Mouse (Mus musculus) layer of hippocampus, adult 9-10 months (tissue): Measurements from ENCODE around the gene Itga3.

Experiments
- DNase-seq: peaks from one replicate; pipeline ENCODE4 v3.0.0; 2022; ENCODE audit warnings: low spot score

The Itga3 gene

DNA sequence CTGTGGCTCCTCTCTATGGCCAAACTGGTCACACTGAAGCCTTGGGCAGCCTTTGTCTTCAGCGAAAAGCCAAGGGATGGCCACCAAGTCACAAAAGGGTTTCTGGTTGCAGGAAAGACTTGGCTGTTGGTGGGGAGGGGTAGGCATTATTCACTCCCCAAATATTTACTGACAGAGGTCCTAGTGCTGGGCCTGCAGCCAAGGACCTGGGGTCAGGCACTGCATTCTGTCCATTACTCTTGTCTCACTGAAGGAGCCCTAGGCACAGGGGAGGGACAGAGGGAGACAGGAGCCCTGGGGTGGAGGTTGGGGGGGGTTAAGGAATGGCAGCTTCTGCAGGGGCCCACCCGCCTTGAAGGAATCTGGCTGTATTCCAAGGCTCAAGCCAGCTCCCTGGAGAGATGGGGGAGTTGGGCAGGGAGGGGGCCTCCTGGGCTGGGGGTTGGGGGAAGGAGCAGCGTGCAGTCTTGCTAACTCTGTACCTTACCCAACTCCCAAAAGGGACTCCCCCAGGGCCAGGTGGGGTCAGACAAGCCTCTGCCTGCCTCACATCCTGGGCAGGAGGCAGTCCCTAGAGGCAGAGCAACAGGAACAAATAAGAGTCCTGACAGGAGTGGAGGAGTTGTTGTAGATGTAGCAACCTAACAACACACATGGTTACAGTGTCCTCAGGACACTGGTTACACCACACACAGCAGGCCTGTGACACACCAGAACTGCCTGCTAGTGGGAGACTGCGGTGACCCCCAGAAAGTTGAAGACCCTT, 20.2 kb upstream of the Itga3 start:
- no peak for DNase-seq

DNA sequence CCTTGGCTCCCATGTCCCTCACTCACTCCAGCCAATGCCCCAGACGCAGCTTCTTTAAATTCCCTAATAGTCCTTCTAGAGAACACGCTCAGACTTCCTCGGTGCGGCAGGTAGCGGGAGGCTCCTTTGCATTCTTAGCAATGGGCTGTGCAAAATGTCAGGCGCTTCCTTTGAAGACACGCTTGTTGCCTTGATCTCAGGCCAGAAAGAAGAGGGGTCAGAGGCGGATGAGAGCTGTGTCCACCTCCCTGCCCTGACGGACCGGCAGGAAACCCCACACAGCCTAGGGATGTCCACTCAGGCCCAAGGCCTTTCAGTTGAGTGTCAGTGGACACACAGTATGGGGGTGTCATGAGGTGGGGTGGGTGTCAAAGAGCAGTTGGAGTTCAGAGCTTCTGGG, 19.0 kb upstream of the Itga3 start:
- DNase-seq = no peak

DNA sequence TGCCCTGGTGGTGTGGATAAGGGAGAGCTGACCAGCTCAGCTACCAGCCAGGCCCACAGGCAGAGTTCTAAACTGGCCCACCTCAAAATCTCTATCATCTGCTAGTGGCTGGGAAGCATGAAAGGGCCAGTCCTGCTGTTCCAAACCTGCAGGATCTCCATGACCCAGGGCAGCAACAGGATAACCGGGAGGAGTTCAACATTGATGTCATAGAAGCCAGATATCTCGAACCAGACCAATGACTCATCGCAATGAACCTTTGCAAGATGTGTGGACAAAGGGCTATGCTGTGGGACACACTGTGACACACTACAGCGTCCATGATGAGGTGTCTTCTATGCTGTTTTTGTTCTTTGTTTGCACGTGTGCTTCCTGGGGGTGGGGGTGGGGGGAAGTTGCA, 16.5 kb upstream of the Itga3 start:
- no peak for DNase-seq

DNA sequence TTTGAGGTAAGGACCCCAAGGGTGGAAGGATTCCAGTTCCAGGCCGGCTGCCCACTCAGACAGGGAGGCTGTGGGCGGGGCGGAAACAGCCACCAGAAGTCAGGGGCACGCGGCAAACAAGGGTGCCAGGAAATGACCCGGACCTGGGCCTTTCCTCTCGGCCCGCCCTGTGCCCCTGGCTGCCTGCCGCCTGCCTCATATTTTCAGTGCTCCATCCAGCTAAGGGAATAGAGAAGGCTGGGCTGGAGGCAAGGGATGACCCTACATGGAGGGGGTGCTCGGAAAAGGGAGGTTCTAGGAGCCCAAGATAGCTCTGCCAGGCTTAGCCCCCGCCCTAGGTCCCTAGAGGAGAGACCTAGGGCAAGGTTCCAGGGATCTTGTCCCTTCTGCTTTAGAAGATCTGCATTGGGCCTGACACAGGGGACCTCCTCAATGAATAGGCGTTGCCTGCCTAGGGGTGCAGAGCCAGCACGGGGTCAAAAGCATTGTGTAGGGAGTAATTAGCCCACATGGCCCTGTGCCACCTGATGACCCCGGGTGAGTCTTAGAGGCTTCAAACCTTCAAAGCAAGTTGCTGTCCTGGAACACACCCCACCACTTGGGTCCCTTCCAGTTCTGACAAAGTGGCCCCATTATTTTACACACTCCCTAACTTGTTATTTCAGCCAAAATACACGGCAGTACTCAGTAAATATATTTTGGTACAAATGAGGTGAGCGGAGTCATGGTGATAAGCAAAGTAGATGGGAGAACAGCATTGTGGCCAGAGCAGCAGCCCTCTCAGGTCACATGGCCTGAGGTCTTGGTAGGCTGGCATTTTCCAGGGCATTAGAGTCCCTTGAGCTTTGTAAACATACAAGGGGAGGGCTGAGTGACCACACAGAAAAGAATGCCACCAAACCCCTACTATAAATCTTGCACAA, 12.5 kb upstream of the Itga3 start:
- DNase-seq = no peak

DNA sequence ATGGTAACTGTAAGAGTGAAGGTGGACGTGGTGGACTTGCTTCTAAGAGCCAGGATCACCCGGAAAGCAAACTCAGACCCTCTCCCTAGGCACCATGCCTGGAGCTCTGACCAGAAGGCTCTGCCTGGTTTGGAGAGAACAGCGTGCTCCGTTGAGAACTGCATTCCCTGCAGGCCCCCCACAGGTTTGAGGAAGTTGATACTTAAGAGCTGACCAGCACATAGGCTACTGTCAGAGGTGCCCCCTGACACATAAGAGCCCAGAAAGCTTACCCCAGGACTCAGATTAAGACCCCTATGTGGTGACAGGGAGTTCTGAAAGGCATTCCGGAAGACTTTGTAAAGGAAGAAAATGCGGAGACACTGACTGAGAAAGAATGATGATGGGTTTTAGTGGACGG, 11.7 kb upstream of the Itga3 start:
- DNase-seq = no peak

DNA sequence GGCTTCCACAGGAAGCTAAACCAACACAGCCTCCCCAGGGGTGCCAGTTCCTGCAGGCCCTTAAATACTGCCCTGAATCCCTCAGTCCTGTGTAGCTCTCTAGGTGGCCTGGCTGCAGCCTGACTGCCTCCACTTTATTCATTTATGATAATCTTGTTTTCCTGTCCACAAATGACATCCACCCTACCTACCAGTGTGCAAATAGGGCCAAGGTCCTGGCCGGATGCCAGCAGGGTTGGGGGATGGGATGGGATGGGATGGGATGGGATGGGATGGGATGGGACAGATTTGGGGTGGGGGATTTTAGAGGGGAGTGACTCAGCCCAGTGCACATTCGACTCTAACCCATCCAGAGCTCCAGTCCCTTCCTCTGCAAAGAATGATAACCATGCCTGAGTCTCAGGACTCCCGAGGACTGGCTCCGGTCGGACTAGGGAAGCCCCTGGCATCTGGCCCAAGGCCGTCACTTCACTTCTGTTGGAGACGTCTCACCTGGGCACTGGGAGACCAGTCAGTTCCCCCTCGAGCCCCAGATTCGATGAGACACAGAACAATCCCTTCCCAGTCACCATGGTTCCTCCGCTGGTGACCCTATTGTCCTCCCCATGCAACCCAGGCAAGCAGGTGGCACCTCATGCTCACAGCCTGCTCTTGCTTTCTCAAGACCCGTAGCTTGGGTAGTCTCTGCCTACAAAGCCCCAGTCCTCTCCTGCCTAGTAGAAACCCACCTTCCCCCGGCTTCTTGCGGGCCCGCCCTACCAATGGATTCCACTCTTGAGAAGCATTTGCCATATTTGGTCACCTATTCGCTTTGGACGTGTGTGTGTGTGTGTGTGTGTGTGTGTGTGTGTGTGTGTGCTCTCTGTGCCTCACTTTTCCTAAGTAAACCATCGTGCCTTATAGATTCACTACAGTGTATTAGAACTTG, 11.0 kb upstream of the Itga3 start:
- DNase-seq = no peak

DNA sequence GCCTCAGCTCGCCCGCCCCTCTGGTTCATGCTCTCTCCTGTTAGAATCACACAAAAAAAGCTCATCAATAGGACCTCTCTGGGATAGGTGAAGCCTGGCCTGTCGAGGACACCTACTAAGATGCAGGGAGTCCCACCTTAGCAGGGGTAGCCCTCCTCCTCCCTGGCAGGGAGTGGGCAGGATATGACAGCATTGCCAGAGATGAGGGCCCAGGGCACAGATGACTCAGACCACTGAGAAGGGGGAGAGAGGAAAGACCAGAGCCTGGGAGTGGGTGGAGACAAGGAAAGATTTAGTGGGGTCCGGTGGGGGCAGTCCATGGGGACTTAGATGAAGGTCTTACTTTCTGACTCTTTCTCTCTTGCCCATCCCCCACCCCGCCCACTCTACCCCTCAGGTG, 9.6 kb upstream of the Itga3 start:
- DNase-seq = no peak

DNA sequence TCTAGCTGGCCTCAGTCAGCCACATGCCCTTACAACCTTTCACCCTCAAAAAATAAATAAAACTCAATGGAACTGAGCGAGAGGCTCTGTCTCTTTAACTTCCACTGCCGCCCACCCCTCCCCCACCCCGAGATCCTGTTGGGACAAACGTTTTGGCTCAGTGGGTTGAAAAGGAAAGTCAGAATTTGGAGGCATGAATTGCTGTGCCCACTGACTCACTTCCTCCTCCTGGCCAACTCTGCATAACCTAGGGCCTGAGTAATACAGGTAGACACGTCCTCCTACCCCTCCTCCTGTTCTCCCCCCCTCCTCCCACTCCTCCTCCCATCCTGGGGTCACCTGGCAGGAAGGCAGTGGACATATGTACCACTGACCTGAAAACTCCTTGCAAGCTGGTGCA, 9.1 kb upstream of the Itga3 start:
- no peak for DNase-seq

DNA sequence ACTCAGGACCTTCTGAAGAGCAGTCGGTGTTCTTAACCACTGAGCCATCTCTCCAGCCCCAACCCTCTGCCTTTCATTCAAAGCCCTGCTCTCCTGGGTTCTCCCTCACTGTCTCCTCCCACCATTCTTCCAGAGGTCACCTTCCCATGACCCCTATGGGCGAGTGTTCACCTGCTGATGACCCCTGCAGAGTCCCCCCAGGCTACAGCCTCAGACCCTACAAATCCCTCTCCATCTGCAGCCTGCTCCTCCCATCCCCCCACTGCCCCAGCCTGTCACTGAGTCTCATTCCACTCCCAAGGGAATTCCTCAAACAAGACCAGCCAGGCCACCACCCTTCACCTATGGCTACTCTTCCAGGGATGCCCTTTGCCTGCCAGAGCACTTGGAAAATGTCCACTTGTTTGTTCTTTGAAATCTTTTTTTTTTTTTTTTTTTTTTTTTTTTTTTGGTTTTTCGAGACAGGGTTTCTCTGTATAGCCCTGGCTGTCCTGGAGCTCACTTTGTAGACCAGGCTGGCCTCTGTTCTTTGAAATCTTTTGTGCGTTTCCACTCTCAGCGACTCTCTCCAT, 8.3 kb upstream of the Itga3 start:
- DNase-seq = no peak

DNA sequence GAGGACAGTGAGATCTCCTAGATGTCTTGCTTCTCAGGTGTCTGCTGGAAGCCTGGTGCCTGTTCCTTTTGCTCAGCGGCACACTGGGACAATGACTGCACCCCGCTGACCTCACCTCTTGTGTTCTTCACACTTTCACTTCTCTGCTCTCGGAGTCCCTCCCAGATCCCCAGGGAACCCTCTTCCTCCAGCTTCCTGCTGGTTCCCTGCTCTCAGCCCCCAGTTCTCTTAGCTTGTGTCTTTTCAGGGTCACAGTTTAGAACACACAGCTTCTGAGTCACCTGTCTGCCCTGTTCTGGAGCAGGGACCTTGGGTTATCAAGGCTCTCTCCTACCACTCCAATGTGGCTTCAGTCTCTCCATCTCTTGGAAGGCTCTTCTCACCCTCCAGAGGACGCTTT, 7.6 kb upstream of the Itga3 start:
- no peak for DNase-seq

DNA sequence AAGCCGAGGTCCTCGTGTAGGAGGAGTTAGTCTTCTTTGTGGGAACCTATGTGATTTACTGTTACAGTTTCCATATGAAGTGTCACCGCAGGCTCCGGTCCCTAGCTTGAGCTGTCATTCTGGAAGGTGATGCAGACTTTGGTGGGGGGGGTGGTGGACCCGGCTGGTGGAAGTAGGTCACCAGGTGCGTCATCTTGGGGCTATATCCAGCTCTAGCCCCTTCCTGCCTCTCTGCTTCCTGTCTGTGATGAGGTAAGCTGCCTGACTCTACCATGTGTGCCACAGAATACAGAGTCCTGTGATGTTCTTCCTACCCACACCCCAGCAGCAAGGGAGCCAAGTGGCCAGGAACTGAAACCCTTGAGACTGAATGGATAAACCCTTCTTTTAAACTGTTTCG, 6.3 kb upstream of the Itga3 start:
- DNase-seq = no peak

DNA sequence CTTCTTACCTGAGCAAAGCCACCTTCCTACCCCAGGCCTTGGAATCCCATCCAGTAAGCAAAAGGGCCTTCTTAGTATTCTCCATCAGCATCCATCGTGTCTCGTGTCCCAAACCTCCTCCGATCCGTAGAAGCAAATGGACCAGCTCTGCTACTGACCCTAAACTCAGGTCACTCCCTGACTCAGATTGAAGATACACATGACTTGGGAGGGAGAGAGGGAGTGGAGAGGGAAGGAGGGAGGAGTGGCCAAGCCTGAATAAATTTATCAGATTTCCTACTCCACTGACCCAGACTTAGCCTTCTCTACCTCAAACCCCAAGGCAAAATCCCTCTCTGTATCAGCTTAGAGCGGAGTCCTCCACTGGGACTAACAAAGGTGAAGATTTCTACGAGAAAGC, 4.2 kb upstream of the Itga3 start:
- DNase-seq = no peak

DNA sequence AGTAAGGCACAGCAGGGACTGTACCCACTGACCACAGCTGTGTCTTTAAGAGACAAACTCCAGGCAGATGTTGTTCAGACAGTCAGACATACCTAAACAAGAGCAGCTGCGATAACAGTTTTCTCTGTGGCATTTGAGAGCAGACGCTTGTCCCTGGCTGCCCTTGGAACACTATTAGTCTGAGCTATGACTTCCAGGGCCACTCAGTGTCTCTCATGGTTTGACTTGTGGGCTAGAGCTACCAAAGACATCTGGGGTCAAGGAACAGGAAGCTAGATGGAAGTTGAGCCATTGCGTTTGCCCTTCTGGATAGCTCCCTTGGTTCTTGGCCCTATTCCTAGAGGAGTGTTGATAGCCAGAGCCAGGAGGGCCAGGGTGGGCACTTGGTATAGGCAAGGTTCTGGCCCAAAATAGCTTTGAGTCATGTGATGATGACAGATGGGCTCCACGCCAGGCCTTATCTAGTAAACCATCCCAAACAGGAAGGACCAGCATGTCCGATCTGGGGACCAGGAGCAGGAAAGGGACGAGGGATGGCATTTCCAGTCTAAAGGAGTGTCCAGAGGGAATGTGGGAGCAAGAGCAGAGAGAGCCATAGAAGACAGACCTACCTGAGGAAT, 2.8 kb upstream of the Itga3 start:
- no peak for DNase-seq

DNA sequence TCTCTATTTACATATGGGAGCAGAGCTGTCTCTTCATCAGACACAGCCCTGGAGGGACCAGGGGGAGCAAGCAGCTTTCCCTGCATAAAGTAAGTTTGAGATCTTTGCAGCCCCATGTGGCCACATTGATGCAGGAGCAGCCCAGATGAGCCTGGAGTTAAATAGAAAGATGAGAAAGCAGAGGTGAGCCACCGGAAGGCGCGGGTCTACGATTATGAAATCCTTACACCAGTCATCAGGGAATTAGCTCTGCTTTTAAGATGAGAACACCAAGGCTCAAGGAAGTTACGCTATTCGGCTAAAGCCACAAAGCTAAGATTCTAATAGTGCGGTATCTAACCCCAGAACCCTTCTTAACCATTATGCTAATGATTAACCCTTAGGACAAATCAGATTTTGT, 1.4 kb upstream of the Itga3 start:
- no peak for DNase-seq

DNA sequence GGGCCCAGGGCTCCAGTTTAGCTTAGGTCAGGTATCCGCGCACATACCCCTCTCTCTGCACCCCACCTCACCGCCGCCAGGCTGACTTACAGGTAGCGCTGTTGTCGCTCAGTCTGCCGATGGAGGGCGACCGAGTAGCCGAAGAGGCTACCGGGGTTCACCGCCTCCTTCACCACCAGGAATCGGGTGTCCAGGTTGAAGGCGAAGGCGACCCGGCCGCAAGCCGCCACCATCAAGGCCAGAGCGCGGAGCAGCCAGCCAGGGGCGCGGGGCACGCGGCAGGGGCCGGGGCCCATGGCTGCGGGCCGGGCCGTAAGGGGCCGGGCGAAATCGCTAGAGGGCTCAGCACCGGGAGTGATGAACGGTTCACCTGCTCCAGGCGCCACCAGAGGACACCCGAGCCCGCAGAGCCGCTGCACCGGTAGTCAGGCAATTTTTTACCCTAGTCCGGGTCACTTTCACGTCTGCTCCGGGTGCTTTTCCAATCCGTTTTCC, 513 bp downstream of the Itga3 start:
- DNase-seq = no peak

DNA sequence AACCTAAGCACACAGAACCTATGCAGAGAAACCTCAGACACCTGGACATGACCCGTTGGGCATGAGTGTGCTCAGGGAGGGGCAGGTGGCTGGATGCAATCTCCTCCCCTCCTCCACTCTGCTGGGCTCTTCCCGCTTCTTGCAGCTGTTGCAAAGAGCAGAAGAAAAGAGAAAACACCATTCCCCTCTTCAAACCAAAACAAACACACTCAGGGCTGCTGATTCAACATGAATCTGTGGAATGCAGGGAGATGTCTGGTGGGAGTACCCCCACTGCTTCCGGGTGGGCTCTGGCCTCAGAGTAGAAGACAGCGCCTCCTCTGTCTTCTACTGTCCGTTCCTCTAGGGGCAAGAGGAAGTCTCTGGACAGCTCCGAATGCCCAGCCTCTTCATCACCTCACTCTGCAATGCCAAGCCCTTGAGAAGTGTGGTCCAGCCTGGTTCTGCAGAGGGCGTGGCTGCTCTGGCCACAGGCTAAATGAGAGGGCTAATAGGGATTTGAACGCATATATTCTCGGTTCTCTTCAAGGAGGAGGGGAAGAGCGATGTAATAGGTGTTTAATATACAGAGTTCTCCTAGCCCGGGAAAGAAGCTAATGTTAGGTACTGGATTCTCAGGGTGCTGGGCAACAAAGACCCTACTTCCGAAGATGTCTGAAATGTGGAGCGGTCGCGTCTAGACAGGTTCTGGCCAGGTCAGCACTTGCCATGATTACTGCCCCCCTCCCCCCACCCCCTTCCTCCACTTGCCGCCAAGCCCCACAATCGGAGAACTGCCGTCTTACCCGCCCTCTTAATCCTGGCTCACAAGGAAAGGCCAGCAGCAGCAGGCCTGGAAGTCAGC, 1.2 kb downstream of the Itga3 start:
- no peak for DNase-seq

DNA sequence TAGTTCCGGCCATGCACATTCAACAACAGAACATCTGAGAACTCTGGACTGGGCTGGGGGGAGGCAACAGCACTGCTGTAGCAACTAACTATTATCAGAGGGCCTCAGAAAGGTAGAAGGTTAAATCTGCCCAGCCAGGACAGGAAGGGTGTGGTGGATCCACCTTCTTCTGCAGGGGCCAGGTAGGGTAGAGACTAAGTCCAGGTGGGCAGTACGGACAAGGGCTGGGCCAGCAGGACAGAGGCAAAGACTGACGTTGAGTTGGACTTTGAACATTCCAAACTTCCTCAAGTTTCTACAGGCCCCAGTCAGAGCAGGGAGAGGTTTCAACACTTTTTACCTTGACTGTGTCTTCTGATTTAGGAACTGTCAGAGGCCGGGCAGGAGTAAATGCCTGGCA, 1.9 kb downstream of the Itga3 start:
- DNase-seq = no peak

DNA sequence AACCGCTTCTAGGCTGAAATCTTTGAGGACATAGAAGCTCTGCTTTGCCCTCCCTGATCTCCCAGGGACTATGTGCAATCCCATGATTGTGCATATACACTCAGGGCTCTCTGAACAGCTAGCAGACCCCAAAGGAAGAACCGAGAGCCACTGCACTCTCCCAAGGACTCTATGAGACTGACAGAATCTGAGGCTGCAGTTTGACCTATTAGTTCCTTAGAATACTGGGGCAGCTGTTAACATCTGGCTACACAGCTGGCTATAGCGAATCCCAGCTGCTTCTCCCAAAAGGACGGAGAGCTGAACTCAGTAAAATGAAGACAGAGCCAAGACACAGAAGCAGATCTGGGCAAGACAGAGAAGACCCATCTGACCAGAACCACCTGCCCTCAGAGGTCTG, 2.8 kb downstream of the Itga3 start:
- DNase-seq = no peak

DNA sequence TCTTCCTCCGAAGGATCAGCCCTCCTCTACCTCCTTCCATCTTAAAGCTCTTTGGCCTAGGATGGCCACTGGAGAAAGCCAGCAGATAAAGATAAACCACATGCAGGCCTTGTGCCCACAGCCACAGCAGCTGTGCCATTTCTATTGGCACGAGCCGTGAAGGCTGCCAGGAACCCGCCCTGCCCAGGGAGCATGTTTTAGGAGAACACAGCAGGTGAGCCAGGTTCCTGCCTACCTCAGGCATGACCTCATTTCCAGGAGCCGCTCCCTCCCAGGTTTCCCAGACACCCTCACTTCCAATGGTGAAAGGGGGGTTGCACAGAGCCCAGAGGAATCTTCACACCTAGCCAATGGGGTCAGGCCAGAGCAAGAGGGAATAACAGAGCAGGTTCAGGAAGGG, 3.8 kb downstream of the Itga3 start:
- no peak for DNase-seq

DNA sequence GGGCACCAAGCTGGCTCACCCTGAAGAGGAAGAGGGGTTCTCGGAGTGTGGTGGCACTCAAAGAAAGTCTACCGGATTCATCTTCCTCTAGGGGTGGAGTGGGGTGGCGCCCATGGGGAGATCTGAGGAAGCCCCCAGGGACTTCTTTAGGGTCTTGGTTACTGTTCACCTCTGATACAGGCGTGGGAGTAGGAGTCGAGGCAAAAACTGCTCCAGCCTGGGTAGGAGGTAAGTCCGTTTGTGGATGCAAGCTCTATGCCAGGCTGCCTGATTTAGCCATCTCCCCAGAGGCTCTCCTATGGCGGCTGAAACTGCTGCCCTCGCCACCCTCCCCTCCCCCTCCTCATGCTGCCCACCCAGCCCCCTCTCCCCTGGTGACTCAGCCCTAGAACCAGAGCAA, 4.5 kb downstream of the Itga3 start:
- DNase-seq = no peak

DNA sequence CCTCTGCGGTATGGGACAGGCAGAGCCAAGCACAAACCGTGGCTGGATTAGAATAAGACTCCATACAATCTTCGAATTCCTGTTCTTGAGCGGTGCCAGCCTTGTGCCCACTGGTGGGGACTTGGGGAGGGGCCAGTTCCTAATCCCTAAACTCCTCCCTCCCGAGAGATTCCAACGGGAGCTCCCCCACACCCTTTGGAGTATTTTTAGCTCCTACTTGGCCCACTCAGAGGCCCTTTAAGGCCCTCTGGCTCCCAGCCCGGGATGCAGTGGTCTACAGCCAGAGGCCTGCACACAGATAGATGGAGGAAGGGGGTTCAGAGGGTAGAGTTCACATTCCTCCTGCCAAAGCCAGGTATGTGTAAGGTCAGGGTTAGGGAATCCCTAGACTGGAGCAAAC, 5.3 kb downstream of the Itga3 start:
- no peak for DNase-seq
